ENCODE assay signal across 12 mouse cellular contexts in genomic region chr6:37143867-37144163, GRCm38 (mm10).
DNase-seq lines count a peak whose midpoint lies in the region; ATAC-seq and TF ChIP-seq lines count a peak whose summit lies in the region.
"Had no signal": no experiment of that assay in that cellular context is flagged by ENCODE, and none has a peak within 500 bp of the region (broad histone marks: within the 10 kb centered on the region; RNA-seq: fewer than 3 reads in every experiment).

No protein-coding gene starts in this region.

- ATAC-seq in heart, embryonic 14.5 days (ENCODE audit: insufficient number of reproducible peaks, insufficient read depth, low FRiP score, low read depth), result peak; percentile 56; the same call in 1 of the 2 replicates
- peak; percentile 46; the same call in 1 of the 2 replicates for ATAC-seq in lung, embryonic 15.5 days (ENCODE audit: borderline replicate concordance, extremely low read depth, low FRiP score, low TSS enrichment)
- ATAC-seq in stomach, embryonic 15.5 days (ENCODE audit: insufficient read depth, low FRiP score, low read depth), result peak; percentile 56; the same call in 1 of the 2 replicates

- H3K27me3 ChIP-seq in heart, embryonic 14.5 days (ENCODE audit: control insufficient read depth, insufficient read depth, low read length), result no peaks in the 10 kb centered on the region
- H3K27me3 ChIP-seq in lung, embryonic 15.5 days, result no peaks in the 10 kb centered on the region
- no peaks in the 10 kb centered on the region for H3K27me3 ChIP-seq in stomach, embryonic 15.5 days (replicated peaks)
- H3K27me3 ChIP-seq: midbrain, embryonic 13.5 days; neural tube, embryonic 12.5 days had no signal

- H3K36me3 ChIP-seq in heart, embryonic 14.5 days (ENCODE audit: control insufficient read depth, insufficient read depth, low read length), result no peaks in the 10 kb centered on the region
- H3K36me3 ChIP-seq in lung, embryonic 15.5 days, result no peaks in the 10 kb centered on the region
- H3K36me3 ChIP-seq in stomach, embryonic 15.5 days, result no peaks in the 10 kb centered on the region
- H3K36me3 ChIP-seq: midbrain, embryonic 13.5 days; neural tube, embryonic 12.5 days had no signal

- no peak overlapping the region for H3K9ac ChIP-seq in heart, embryonic 14.5 days (ENCODE audit: low read length)
- H3K9ac ChIP-seq in lung, embryonic 15.5 days, result no peak overlapping the region
- no peak overlapping the region for H3K9ac ChIP-seq in stomach, embryonic 15.5 days
- H3K9ac ChIP-seq: midbrain, embryonic 13.5 days; neural tube, embryonic 12.5 days had no signal

- 15% methylated on average over 4 of the region's 4 CpGs for WGBS in heart, embryonic 14.5 days
- 16% methylated on average over 4 of the region's 4 CpGs for WGBS in lung, embryonic 15.5 days
- 31% methylated on average over 4 of the region's 4 CpGs for WGBS in stomach, embryonic 15.5 days

- no peak for TF ChIP-seq CTCF in embryonic fibroblast, embryonic 13.5 days (IDR thresholded peaks at IDR 0.05; ENCODE audit: borderline replicate concordance, insufficient read depth, low read length)

- H3K4me2 ChIP-seq in heart, embryonic 14.5 days (ENCODE audit: low read length), result peak overlapping the region; percentile 33
- H3K4me2 ChIP-seq in lung, embryonic 15.5 days, result no peak overlapping the region
- H3K4me2 ChIP-seq in stomach, embryonic 15.5 days, result no peak overlapping the region
- H3K4me2 ChIP-seq: midbrain, embryonic 13.5 days; neural tube, embryonic 12.5 days had no signal

- no peak overlapping the region for H3K4me3 ChIP-seq in heart, embryonic 14.5 days (ENCODE audit: control insufficient read depth in 1 of 2, insufficient read depth in 1 of 2, low read depth in 1 of 2, low read length in 2 of 2)
- no peak overlapping the region for H3K4me3 ChIP-seq in lung, embryonic 15.5 days
- H3K4me3 ChIP-seq in embryonic fibroblast, embryonic 13.5 days (ENCODE audit: insufficient read depth, low read length), result no peak overlapping the region
- H3K4me3 ChIP-seq in stomach, embryonic 15.5 days (replicated peaks), result no peak overlapping the region
- H3K4me3 ChIP-seq: midbrain, embryonic 13.5 days; neural tube, embryonic 12.5 days had no signal

- no peak for TF ChIP-seq POLR2A in embryonic fibroblast, embryonic 13.5 days (IDR thresholded peaks at IDR 0.05; ENCODE audit: low read depth, low read length)

- H3K4me1 ChIP-seq in heart, embryonic 14.5 days (ENCODE audit: control insufficient read depth in 2 of 2, insufficient read depth in 2 of 2, low read length in 2 of 2), result peaks cover 14 to 19% of the 10 kb centered on the region in 2 experiments
- H3K4me1 ChIP-seq in lung, embryonic 15.5 days, result peaks cover 12% of the 10 kb centered on the region
- 0 out of 2 replicates have a peak, but pooled peaks cover 7% of the 10 kb centered on the region for H3K4me1 ChIP-seq in embryonic fibroblast, embryonic 13.5 days (ENCODE audit: control insufficient read depth, insufficient read depth, low read length)
- H3K4me1 ChIP-seq in stomach, embryonic 15.5 days, result peaks cover 7% of the 10 kb centered on the region
- H3K4me1 ChIP-seq: neural tube, embryonic 12.5 days had no signal

- H3K9me3 ChIP-seq in heart, embryonic 14.5 days (ENCODE audit: control insufficient read depth, low read length), result no peaks in the 10 kb centered on the region
- H3K9me3 ChIP-seq in lung, embryonic 15.5 days, result no peaks in the 10 kb centered on the region
- no peaks in the 10 kb centered on the region for H3K9me3 ChIP-seq in stomach, embryonic 15.5 days
- H3K9me3 ChIP-seq: midbrain, embryonic 13.5 days; neural tube, embryonic 12.5 days had no signal

- DNase-seq in heart, postnatal 36 days, result no peak
- DNase-seq in lung, adult 18-20 months, result no peak
- no peak for DNase-seq in gastrocnemius, postnatal 25 days
- DNase-seq: adrenal gland, postnatal 25 days; layer of hippocampus, adult 9-11 months had no signal

- peak overlapping the region; percentile 53 to 72 for H3K27ac ChIP-seq in heart, embryonic 14.5 days (replicated peaks in 1 of 2; ENCODE audit: control insufficient read depth in 1 of 2, insufficient read depth in 1 of 2, low read depth in 2 of 2, low read length in 2 of 2)
- 0 out of 2 replicates have a peak overlapping the region, but pooled peaks have one; percentile 19 for H3K27ac ChIP-seq in lung, embryonic 15.5 days
- H3K27ac ChIP-seq in embryonic fibroblast, embryonic 13.5 days (ENCODE audit: insufficient read depth, low read length), result peak overlapping the region; percentile 36; the same call in 1 of the 2 replicates
- no peak overlapping the region for H3K27ac ChIP-seq in stomach, embryonic 15.5 days
- H3K27ac ChIP-seq: kidney, postnatal 0 days; midbrain, embryonic 13.5 days; neural tube, embryonic 12.5 days had no signal

- intact Hi-C loops in heart, postnatal 36 days (cut with DNase I), result no loop called here
